In genomic region chr7:118358977-118359376, GRCm38 (mm10) we compare ENCODE assay signal across 14 mouse cellular contexts.
DNase-seq lines count a peak whose midpoint lies in the region; ATAC-seq lines count a peak whose summit lies in the region.
"Had no signal": no experiment of that assay in that cellular context is flagged by ENCODE, and none has a peak within 500 bp of the region (broad histone marks: within the 10 kb centered on the region; RNA-seq: fewer than 3 reads in every experiment).

No protein-coding gene starts in this region.

- ATAC-seq in kidney, embryonic 16.5 days (ENCODE audit: low FRiP score, low TSS enrichment) = peak; percentile 40; the same call in 1 of the 2 replicates
- no peak for ATAC-seq in monocyte, adult 5-6 weeks (replicated peaks; ENCODE audit: insufficient number of reproducible peaks, low FRiP score, low TSS enrichment, poor library complexity, severe bottlenecking)
- ATAC-seq in erythroblast, adult 5-6 weeks (replicated peaks; ENCODE audit: low FRiP score, poor library complexity, severe bottlenecking) = no peak
- ATAC-seq: activated CD4-positive, CD25-positive, alpha-beta regulatory T cell, adult 4 months; midbrain, embryonic 16.5 days had no signal

- 0 out of 2 replicates have a peak, but pooled peaks cover under 1% of the 10 kb centered on the region for H3K4me1 ChIP-seq in kidney, embryonic 16.5 days (ENCODE audit: insufficient read depth, low read length)
- H3K4me1 ChIP-seq: forebrain, embryonic 12.5 days had no signal

- H3K4me3 ChIP-seq in kidney, embryonic 16.5 days (ENCODE audit: low read length) = no peak overlapping the region
- H3K4me3 ChIP-seq: embryonic facial prominence, embryonic 13.5 days; forebrain, embryonic 12.5 days had no signal

- no peak overlapping the region for H3K9ac ChIP-seq in kidney, embryonic 16.5 days (replicated peaks; ENCODE audit: low read length)
- H3K9ac ChIP-seq: embryonic facial prominence, embryonic 13.5 days; forebrain, embryonic 12.5 days had no signal

- H3K27ac ChIP-seq in kidney, embryonic 16.5 days (ENCODE audit: low read length) = no peak overlapping the region
- H3K27ac ChIP-seq: embryonic facial prominence, embryonic 13.5 days; forebrain, embryonic 12.5 days had no signal

- WGBS in kidney, embryonic 16.5 days = 48% methylated on average over 3 of the region's 3 CpGs

- H3K36me3 ChIP-seq in kidney, embryonic 16.5 days (ENCODE audit: insufficient read depth, low read length) = no peaks in the 10 kb centered on the region
- H3K36me3 ChIP-seq: embryonic facial prominence, embryonic 13.5 days; forebrain, embryonic 12.5 days had no signal

- H3K27me3 ChIP-seq in kidney, embryonic 16.5 days (ENCODE audit: insufficient read depth, low read length) = no peaks in the 10 kb centered on the region
- H3K27me3 ChIP-seq: embryonic facial prominence, embryonic 13.5 days; forebrain, embryonic 12.5 days had no signal

- no peak overlapping the region for H3K4me2 ChIP-seq in kidney, embryonic 16.5 days (replicated peaks; ENCODE audit: low read depth, low read length)
- H3K4me2 ChIP-seq: embryonic facial prominence, embryonic 13.5 days; forebrain, embryonic 12.5 days; liver, embryonic 11.5 days had no signal

- no peak for DNase-seq in kidney, adult 9 months
- DNase-seq in 3T3-L1 (ENCODE audit: low read depth, low spot score) = peak; percentile 32
- peak; percentile 21 for DNase-seq in adipocyte (ENCODE audit: low spot score)
- peak; percentile 52 for DNase-seq in forelimb bud, embryonic 11.5 days (ENCODE audit: low read depth, low spot score)
- DNase-seq in layer of hippocampus, adult 18-20 months (ENCODE audit: low spot score in 2 of 2) = no peak
- DNase-seq: cerebellum, adult 8-10 months had no signal

- no peaks in the 10 kb centered on the region for H3K9me3 ChIP-seq in kidney, embryonic 16.5 days (ENCODE audit: low read length)
- H3K9me3 ChIP-seq: embryonic facial prominence, embryonic 13.5 days; forebrain, embryonic 12.5 days had no signal

Comparison
In these comparisons a context has a peak if more than half of its experiments do, and no peak if none do; other contexts are left out.
1. DNase-seq: peak in 3T3-L1 (single experiment), adipocyte (single experiment) and forelimb bud, embryonic 11.5 days (single experiment); none in kidney, adult 9 months (single experiment) and layer of hippocampus, adult 18-20 months (0 of 2).